Mouse (Mus musculus) heart, adult 2 months (tissue): ENCODE data around the gene Adh1. TPM values are rescaled to one million over a fixed set of nuclear protein-coding genes. Genes with fewer than 3 reads are reported as not detected.
A peak's percentile ranks its signal among the peaks of the same experiment; 100 is the strongest.

Experiments used
- DNase-seq, 2 experiments: peaks; one replicate each; pipeline ENCODE4 v3.0.0; 2021
- H3K27ac ChIP-seq: fragments of 200-600 bp; 2 replicates; pipeline ENCODE4 v1.8.1; 2022
- H3K27me3 ChIP-seq: fragments of 200-500 bp; 2 replicates; pipeline ENCODE4 v1.6.1; 2012; ENCODE audit warnings: mild to moderate bottlenecking, low read length, inconsistent platforms, mixed read lengths; ENCODE audit not compliant: control insufficient read depth, insufficient read depth
- H3K36me3 ChIP-seq: fragments of 200-500 bp; 2 replicates; pipeline ENCODE4 v1.6.1; 2012; ENCODE audit warnings: low read length, inconsistent platforms; ENCODE audit not compliant: control insufficient read depth, insufficient read depth
- H3K4me1 ChIP-seq: fragments of 200-500 bp; 2 replicates; pipeline ENCODE4 v1.6.1; 2011; ENCODE audit warnings: low read length; ENCODE audit not compliant: control insufficient read depth, insufficient read depth
- H3K4me3 ChIP-seq: fragments of 200-600 bp; 2 replicates; pipeline ENCODE4 v1.8.1; 2022
- H3K79me2 ChIP-seq: fragments of 200-500 bp; replicated peaks from 2 replicates; pipeline ENCODE4 v1.6.1; 2012; ENCODE audit warnings: mild to moderate bottlenecking, inconsistent platforms, low read length, moderate library complexity, mixed read lengths; ENCODE audit not compliant: control insufficient read depth, insufficient read depth
- H3K9ac ChIP-seq: fragments of 200-500 bp; 2 replicates; pipeline ENCODE4 v1.6.1; 2012; ENCODE audit warnings: low read depth, mild to moderate bottlenecking, control low read depth, inconsistent platforms, low read length, mixed read lengths
- CTCF ChIP-seq: fragments of 200-600 bp; IDR thresholded peaks from 2 replicates; pipeline ENCODE4 v1.8.1; 2022; ENCODE audit warnings: antibody characterized with exemption, mild to moderate bottlenecking, moderate library complexity
- EP300 ChIP-seq: fragments of 200-500 bp; IDR thresholded peaks from 2 replicates; pipeline ENCODE4 v1.6.1; 2011; ENCODE audit warnings: low read depth, low read length, control low read depth; ENCODE audit not compliant: insufficient read depth
- POLR2A ChIP-seq: fragments of 200-500 bp; IDR thresholded peaks from 2 replicates; pipeline ENCODE4 v1.6.1; 2011; ENCODE audit warnings: mild to moderate bottlenecking, low read depth, low read length, control low read depth; ENCODE audit not compliant: insufficient read depth
- WGBS: fragments of 180-500 bp; shearing (Covaris S2); methylation state at CpG from one replicate; pipeline ENCODE4 v1.1.7; 2018; 5-methylcytosine and 5-hydroxymethylcytosine counted together
- intact Hi-C: fragments of 180-260 bp; cut with DNase I; formaldehyde crosslinking; loops from one replicate; pipeline ENCODE4 v1.15.1; 2025
- polyA plus RNA-seq: library from polyadenylated mRNA; depleted of rRNA; stranded (reverse); fragments of >200 nt; gene quantifications from 2 replicates; pipeline ENCODE4 v1.2.3, GENCODE M21; 2012
- total RNA-seq, 2 experiments: library from RNA; stranded (reverse); gene quantifications; 2 replicates each; pipeline ENCODE4 v1.2.3; 2021

Adh1 gene
- total and polyA plus RNA-seq, 3 experiments: 27.5 to 34.3 (median 29.7) TPM

- 91% methylated on average over 9 of the region's 9 CpGs for WGBS
- Histone ChIP-seq H3K9ac (no peak overlapping the region), H3K4me3 (no peak overlapping the region), H3K4me1 (no peaks in the 10 kb centered on the region), H3K27me3 (no peaks in the 10 kb centered on the region), H3K36me3 (no peaks in the 10 kb centered on the region; the same call in 1 of the 2 replicates), H3K27ac (no peak overlapping the region), H3K79me2 (no peaks in the 10 kb centered on the region)
- no peak for DNase-seq
- TF ChIP-seq CTCF (no peak), EP300 (no peak), POLR2A (no peak)
- intact Hi-C loops: no loop called here
Measured at GRCm38 (mm10) chr3:138282556-138282955, 21.8 kb downstream of the Adh1 start.

DNA sequence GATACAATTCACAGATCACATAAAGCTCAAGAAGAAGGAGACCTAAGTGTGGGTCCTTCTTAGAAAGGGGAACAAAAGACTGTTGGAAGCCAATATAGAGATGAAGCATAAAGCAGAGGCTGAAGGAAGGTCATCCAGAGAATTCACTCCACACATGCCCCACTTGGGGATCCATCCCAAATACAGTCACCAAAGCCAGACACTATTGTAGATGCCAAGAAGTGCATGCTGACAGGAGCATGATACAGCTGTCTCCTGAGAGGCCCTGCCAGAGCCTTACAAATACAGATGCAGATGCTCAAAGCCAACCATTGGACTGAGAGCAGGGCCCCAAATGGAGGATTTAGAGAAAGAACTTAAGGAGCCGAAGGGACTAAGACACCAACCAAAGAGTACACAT lies 23.0 kb downstream of the Adh1 start:
- DNase-seq: peak in 1 of 2 experiments; percentile 27
- Histone ChIP-seq H3K36me3 (peaks cover 3% of the 10 kb centered on the region; the same call in 1 of the 2 replicates), H3K79me2 (no peaks in the 10 kb centered on the region), H3K4me1 (no peaks in the 10 kb centered on the region), H3K9ac (no peak overlapping the region), H3K27me3 (no peaks in the 10 kb centered on the region), H3K4me3 (no peak overlapping the region), H3K27ac (no peak overlapping the region)
- no peak for TF ChIP-seq EP300
- TF ChIP-seq POLR2A: no peak
- intact Hi-C loops: no loop called here
- 86% methylated on average over 1 of the region's 1 CpGs for WGBS

GRCm38 (mm10) chr3:138285986-138286385 lies 25.2 kb downstream of the Adh1 start:
- H3K27ac ChIP-seq: no peak overlapping the region
- 88% methylated on average over 7 of the region's 7 CpGs for WGBS
- intact Hi-C loops: no loop called here

GRCm38 (mm10) chr3:138287686-138288085 lies 26.9 kb downstream of the Adh1 start:
- TF ChIP-seq POLR2A (no peak), CTCF (no peak), EP300 (no peak)
- no peaks in the 10 kb centered on the region for H3K79me2 ChIP-seq
- no peak overlapping the region for H3K9ac ChIP-seq
- no peaks in the 10 kb centered on the region for H3K27me3 ChIP-seq
- peaks cover 5% of the 10 kb centered on the region; the same call in 1 of the 2 replicates for H3K36me3 ChIP-seq
- H3K27ac ChIP-seq: no peak overlapping the region
- no peak overlapping the region for H3K4me3 ChIP-seq
- intact Hi-C loops: no loop called here
- no peaks in the 10 kb centered on the region for H3K4me1 ChIP-seq
- no peak for DNase-seq
- 75% methylated on average over 4 of the region's 4 CpGs for WGBS

More at GRCm38 (mm10) chr3:138285986-138286385, 25.2 kb downstream of the Adh1 start:
- Histone ChIP-seq H3K4me3 (no peak overlapping the region), H3K27me3 (no peaks in the 10 kb centered on the region), H3K9ac (no peak overlapping the region), H3K36me3 (peaks cover 5% of the 10 kb centered on the region; the same call in 1 of the 2 replicates), H3K79me2 (no peaks in the 10 kb centered on the region), H3K4me1 (no peaks in the 10 kb centered on the region)
- no peak for DNase-seq
- TF ChIP-seq CTCF: no peak
- no peak for TF ChIP-seq EP300
- no peak for TF ChIP-seq POLR2A

GRCm38 (mm10) chr3:138290672-138291071 lies 29.9 kb downstream of the Adh1 start:
- H3K9ac ChIP-seq: no peak overlapping the region
- H3K4me1 ChIP-seq: no peaks in the 10 kb centered on the region
- intact Hi-C loops: no loop called here
- no peaks in the 10 kb centered on the region for H3K79me2 ChIP-seq
- DNase-seq: no peak
- H3K36me3 ChIP-seq: peaks cover 5% of the 10 kb centered on the region; the same call in 1 of the 2 replicates
- H3K4me3 ChIP-seq: no peak overlapping the region
- no peak overlapping the region for H3K27ac ChIP-seq
- TF ChIP-seq EP300 (no peak), POLR2A (no peak), CTCF (no peak)
- WGBS: 86% methylated on average over 2 of the region's 2 CpGs
- H3K27me3 ChIP-seq: no peaks in the 10 kb centered on the region

- Histone ChIP-seq H3K27ac (no peak overlapping the region), H3K36me3 (peaks cover 5% of the 10 kb centered on the region; the same call in 1 of the 2 replicates), H3K4me1 (no peaks in the 10 kb centered on the region), H3K9ac (no peak overlapping the region), H3K4me3 (no peak overlapping the region), H3K27me3 (no peaks in the 10 kb centered on the region), H3K79me2 (no peaks in the 10 kb centered on the region)
- DNase-seq: no peak
- 92% methylated on average over 4 of the region's 4 CpGs for WGBS
- TF ChIP-seq POLR2A (no peak), CTCF (no peak), EP300 (no peak)
- intact Hi-C loops: no loop called here
Measured at GRCm38 (mm10) chr3:138291529-138292117, 30.8 kb downstream of the Adh1 start.
